Mouse (Mus musculus) MEL (cell line): ENCODE measurements around the gene Plcb1. TPM values are rescaled to one million over a fixed set of nuclear protein-coding genes. Genes with fewer than 3 reads are reported as not detected.

Experiments used
- DNase-seq: peaks from one replicate; pipeline ENCODE4 v3.0.0; 2011; ENCODE audit warnings: low read depth, low spot score
- H3K27ac ChIP-seq: 2 replicates; pipeline ENCODE4 v1.5.1; 2012; ENCODE audit warnings: low read depth, mild to moderate bottlenecking, control low read depth, low read length, moderate library complexity; ENCODE audit not compliant: control insufficient read depth
- H3K27me3 ChIP-seq, 2 experiments: fragments of 150-350 bp in 1 of 2; sonication (generic) in 1 of 2; 2 replicates each; pipeline ENCODE4 v1.6.1; 2012; ENCODE audit warnings: low read length in 2 of 2, mild to moderate bottlenecking in 2 of 2, improper control_type of control experiment in 1 of 2, moderate library complexity in 1 of 2; ENCODE audit not compliant: insufficient read depth in 2 of 2, control insufficient read depth in 1 of 2
- H3K36me3 ChIP-seq, 2 experiments: 2 replicates each; pipeline ENCODE4 v1.6.1; 2012 to 2014; ENCODE audit warnings: low read length in 2 of 2, improper control_type of control experiment in 1 of 2, inconsistent platforms in 1 of 2, mild to moderate bottlenecking in 1 of 2; ENCODE audit not compliant: insufficient read depth in 2 of 2, control insufficient read depth in 1 of 2
- H3K4me1 ChIP-seq, 2 experiments: fragments of 150-350 bp in 1 of 2; sonication (generic) in 1 of 2; 2 replicates each; pipeline ENCODE4 v1.6.1; 2012; ENCODE audit warnings: low read length in 2 of 2, improper control_type of control experiment in 1 of 2, mild to moderate bottlenecking in 1 of 2; ENCODE audit not compliant: insufficient read depth in 2 of 2, control insufficient read depth in 1 of 2
- H3K4me3 ChIP-seq, 2 experiments: fragments of 150-350 bp in 1 of 2; sonication (generic) in 1 of 2; 2 replicates each; pipeline ENCODE4 v1.5.1; 2012; ENCODE audit warnings: low read depth in 2 of 2, low read length in 2 of 2, mild to moderate bottlenecking in 2 of 2, moderate library complexity in 2 of 2, control low read depth in 1 of 2, improper control_type of control experiment in 1 of 2; ENCODE audit not compliant: control insufficient read depth in 1 of 2, insufficient read depth in 1 of 2
- H3K79me2 ChIP-seq: 2 replicates; pipeline ENCODE4 v1.6.1; 2012; ENCODE audit warnings: mild to moderate bottlenecking, low read length, moderate library complexity; ENCODE audit not compliant: control insufficient read depth, poor library complexity, insufficient read depth
- H3K9ac ChIP-seq: 2 replicates; pipeline ENCODE4 v1.6.1; 2012; ENCODE audit warnings: low read depth, mild to moderate bottlenecking, control low read depth, low read length, moderate library complexity; ENCODE audit not compliant: control insufficient read depth, poor library complexity, severe bottlenecking
- H3K9me3 ChIP-seq: fragments of 150-350 bp; sonication (generic); replicated peaks from 2 replicates; pipeline ENCODE4 v1.6.1; 2012; ENCODE audit warnings: mild to moderate bottlenecking, low read length, improper control_type of control experiment, moderate library complexity; ENCODE audit not compliant: insufficient read depth
- E2F4 ChIP-seq: IDR thresholded peaks from 2 replicates; pipeline ENCODE4 v1.6.1; 2011; ENCODE audit warnings: low read depth, low read length, improper control_type of control experiment, borderline replicate concordance
- EP300 ChIP-seq, 2 experiments: IDR thresholded peaks; 2 replicates each; pipeline ENCODE4 v1.6.1; 2011; ENCODE audit warnings: improper control_type of control experiment in 2 of 2, low read length in 2 of 2, low read depth in 1 of 2, mild to moderate bottlenecking in 1 of 2
- ETS1 ChIP-seq: IDR thresholded peaks from 2 replicates; pipeline ENCODE4 v1.6.1; 2012; ENCODE audit warnings: low read depth, mild to moderate bottlenecking, inconsistent platforms, low read length, improper control_type of control experiment, moderate library complexity
- GABPA ChIP-seq: IDR thresholded peaks from 2 replicates; pipeline ENCODE4 v1.6.1; 2012; ENCODE audit warnings: low read depth, mild to moderate bottlenecking, inconsistent platforms, low read length, improper control_type of control experiment, moderate library complexity
- GATA1 ChIP-seq: IDR thresholded peaks from 2 replicates; pipeline ENCODE4 v1.6.1; 2011; ENCODE audit warnings: low read depth, low read length, improper control_type of control experiment
- KAT2A ChIP-seq: conservative IDR thresholded peaks from 2 replicates; pipeline ENCODE4 v1.6.1; 2012; ENCODE audit warnings: low read depth, low read length, improper control_type of control experiment, inconsistent platforms
- MAZ ChIP-seq: IDR thresholded peaks from 2 replicates; pipeline ENCODE4 v1.6.1; 2012; ENCODE audit warnings: low read depth, mild to moderate bottlenecking, inconsistent platforms, low read length, improper control_type of control experiment
- MEF2A ChIP-seq: IDR thresholded peaks from 2 replicates; pipeline ENCODE4 v1.6.1; 2014; ENCODE audit warnings: low read depth, mild to moderate bottlenecking, inconsistent platforms, low read length, improper control_type of control experiment; ENCODE audit not compliant: poor library complexity, insufficient replicate concordance, severe bottlenecking; ENCODE audit errors: extremely low read depth
- MXI1 ChIP-seq: IDR thresholded peaks from 2 replicates; pipeline ENCODE4 v1.6.1; 2011; ENCODE audit warnings: mild to moderate bottlenecking, low read depth, low read length, improper control_type of control experiment
- POLR2AphosphoS5 ChIP-seq: IDR thresholded peaks from 2 replicates; pipeline ENCODE4 v1.6.1; 2012; ENCODE audit warnings: low read depth, borderline replicate concordance, mild to moderate bottlenecking, inconsistent platforms, low read length, moderate library complexity, mixed read lengths
- SIN3A ChIP-seq: IDR thresholded peaks from 2 replicates; pipeline ENCODE4 v1.6.1; 2012; ENCODE audit warnings: low read length, improper control_type of control experiment, inconsistent platforms
- SMC3 ChIP-seq: IDR thresholded peaks from 2 replicates; pipeline ENCODE4 v1.6.1; 2011; ENCODE audit warnings: low read depth, low read length, improper control_type of control experiment
- TAL1 ChIP-seq: IDR thresholded peaks from 2 replicates; pipeline ENCODE4 v1.6.1; 2012; ENCODE audit warnings: mild to moderate bottlenecking, inconsistent platforms, low read length, moderate library complexity, mixed read lengths
- TBP ChIP-seq: IDR thresholded peaks from 2 replicates; pipeline ENCODE4 v1.8.0; 2011; ENCODE audit warnings: low read depth, low read length, improper control_type of control experiment
- USF1 ChIP-seq: IDR thresholded peaks from 2 replicates; pipeline ENCODE4 v1.6.1; 2014; ENCODE audit warnings: low read depth, mild to moderate bottlenecking, inconsistent platforms, low read length, improper control_type of control experiment, moderate library complexity
- ZMIZ1 ChIP-seq: IDR thresholded peaks from 2 replicates; pipeline ENCODE4 v1.6.1; 2012; ENCODE audit warnings: low read depth, mild to moderate bottlenecking, inconsistent platforms, low read length, improper control_type of control experiment, moderate library complexity
- polyA plus RNA-seq, 2 experiments: library from polyadenylated mRNA; stranded (reverse) in 1 of 2; unstranded in 1 of 2; fragments of >175 nt in 1 of 2; fragments of >200 nt in 1 of 2; gene quantifications; 2 replicates each; pipeline versions ENCODE4 v1.2.1 to v1.2.4; 2012; ENCODE audit warnings: low replicate concordance in 2 of 2, low read depth in 1 of 2; ENCODE audit not compliant: insufficient read length in 2 of 2, insufficient read depth in 1 of 2, missing spikeins in 1 of 2
- total RNA-seq: library from RNA; depleted of rRNA; stranded (reverse); fragments of 300-350 nt; gene quantifications from 2 replicates; pipeline ENCODE4 v1.2.3, GENCODE M21; 2012

The Plcb1 gene
- total and polyA plus RNA-seq, 3 experiments: not detected

- Histone ChIP-seq H3K4me1 (no peaks in the 10 kb centered on the region), H3K4me3 (no peak overlapping the region), H3K27me3 (no peaks in the 10 kb centered on the region), H3K27ac (no peak overlapping the region), H3K36me3 (no peaks in the 10 kb centered on the region), H3K79me2 (no peaks in the 10 kb centered on the region), H3K9me3 (no peaks in the 10 kb centered on the region), H3K9ac (no peak overlapping the region)
- no peak for DNase-seq
- no peak for TF ChIP-seq TBP
- TF ChIP-seq EP300 (IDR thresholded peaks at IDR 0.05; ENCODE audit: low read depth in 1 of 2, low read length in 2 of 2): no peak
- TF ChIP-seq E2F4: no peak
- TF ChIP-seq GABPA: no peak
- no peak for TF ChIP-seq ETS1
- no peak for TF ChIP-seq TAL1
- TF ChIP-seq GATA1: no peak
- TF ChIP-seq SIN3A: no peak
- no peak for TF ChIP-seq USF1
- no peak for TF ChIP-seq KAT2A
Measured at GRCm38 (mm10) chr2:135214746-135215448, 429.0 kb downstream of the Plcb1 start.

DNA sequence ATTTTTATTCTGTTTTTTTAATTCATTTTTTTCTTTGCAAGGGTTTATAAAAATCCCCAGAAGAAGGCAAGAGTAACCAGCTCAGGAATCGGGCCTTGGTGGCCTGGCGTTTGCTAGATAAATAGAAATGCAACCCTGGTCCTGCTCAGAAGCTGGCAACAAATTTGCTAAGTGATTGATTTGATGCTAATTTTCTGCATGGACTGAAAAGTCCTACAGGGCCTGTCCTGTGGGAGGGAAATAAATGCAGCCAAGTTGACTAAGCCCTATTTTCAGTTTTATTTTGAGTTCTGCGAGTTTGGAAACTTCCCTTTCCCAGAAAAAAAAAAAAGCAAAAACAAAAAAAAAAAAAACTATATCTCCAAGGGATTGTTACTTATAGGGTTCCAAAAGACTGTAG, 433.5 kb downstream of the Plcb1 start:
- Histone ChIP-seq H3K27me3 (no peaks in the 10 kb centered on the region), H3K79me2 (no peaks in the 10 kb centered on the region), H3K9me3 (no peaks in the 10 kb centered on the region), H3K4me1 (no peaks in the 10 kb centered on the region), H3K27ac (no peak overlapping the region), H3K36me3 (no peaks in the 10 kb centered on the region), H3K4me3 (no peak overlapping the region), H3K9ac (no peak overlapping the region)
- TF ChIP-seq KAT2A (no peak), POLR2AphosphoS5 (no peak), SMC3 (no peak), MEF2A (no peak), MXI1 (no peak), ZMIZ1 (no peak), MAZ (no peak)
- no peak for DNase-seq
